Mouse (Mus musculus): Measurements from ENCODE around the gene Sec23a. TPM values are rescaled to one million over a fixed set of nuclear protein-coding genes. Genes with fewer than 3 reads are reported as not detected.
"Not testable (repeated sequence)": the region's sequence is repeated elsewhere in the genome, so short reads cannot be mapped to it uniquely, and the experiment has no call there.

Sec23a gene
- polyA plus RNA-seq (2015; fragmentation: Nextera tagmentation; extraction: Ambion mirVana), result 63.7 and 68.6 TPM in 2 replicates

- H3K36me3 ChIP-seq, result no peaks in the 10 kb centered on the region
- peak; percentile 96 for ATAC-seq (ENCODE audit: insufficient read depth, low FRiP score, low read depth)
- H3K27ac ChIP-seq, result peak within 1 kb of the TSS; percentile 91
- 1% methylated on average over 47 of the region's 48 CpGs for WGBS
- H3K27me3 ChIP-seq (replicated peaks), result no peaks in the 10 kb centered on the region
- peak within 1 kb of the TSS; percentile 85 for H3K4me2 ChIP-seq
- peak within 1 kb of the TSS; percentile 76 for H3K4me3 ChIP-seq (replicated peaks)
- peak within 1 kb of the TSS; percentile 84 for H3K9ac ChIP-seq
- H3K4me1 ChIP-seq, result peaks cover 10% of the 10 kb centered on the region; the same call in 1 of the 2 replicates
- no peaks in the 10 kb centered on the region for H3K9me3 ChIP-seq
Measured at GRCm38 (mm10) chr12:59011844-59012709, at the start of gene Sec23a. Gene Sec23a (minus strand): TSS chr12:59012017.

- peak; percentile 96 for ATAC-seq (ENCODE audit: insufficient read depth, low FRiP score, low read depth)
- H3K9me3 ChIP-seq, result no peaks in the 10 kb centered on the region
- peak within 1 kb of the TSS; percentile 92 for H3K27ac ChIP-seq
- H3K4me2 ChIP-seq, result peak within 1 kb of the TSS; percentile 68
- peak within 1 kb of the TSS; percentile 71 for H3K9ac ChIP-seq
- no peaks in the 10 kb centered on the region for H3K36me3 ChIP-seq
- H3K4me3 ChIP-seq (replicated peaks), result peak within 1 kb of the TSS; percentile 77
- under 1% methylated on average over 49 of the region's 49 CpGs for WGBS
- H3K4me1 ChIP-seq, result peaks cover 10% of the 10 kb centered on the region
- H3K27me3 ChIP-seq (replicated peaks), result no peaks in the 10 kb centered on the region
Measured at GRCm38 (mm10) chr12:59060993-59061595, 49.3 kb upstream of the Sec23a start, which contains the start of gene Trappc6b. Gene Trappc6b (minus strand): TSS chr12:59061472.

- Histone ChIP-seq H3K36me3 (no peaks in the 10 kb centered on the region), H3K4me1 (peaks cover 10% of the 10 kb centered on the region), H3K27ac (peak overlapping the region; percentile 92; the same call in 1 of the 2 replicates), H3K9me3 (no peaks in the 10 kb centered on the region), H3K9ac (peak overlapping the region; percentile 71; the same call in 1 of the 2 replicates), H3K27me3 (replicated peaks) (no peaks in the 10 kb centered on the region), H3K4me3 (replicated peaks) (peak overlapping the region; percentile 77), H3K4me2 (peak overlapping the region; percentile 68)
- no peak for ATAC-seq (ENCODE audit: insufficient read depth, low FRiP score, low read depth)
- WGBS, result 49% methylated on average over 4 of the region's 4 CpGs
Measured at GRCm38 (mm10) chr12:59060322-59060721, 48.5 kb upstream of the Sec23a start.

GRCm38 (mm10) chr12:59058242-59058641, 46.4 kb upstream of the Sec23a start:
- 83% methylated on average over 5 of the region's 5 CpGs for WGBS
- H3K4me3 ChIP-seq (replicated peaks); H3K4me1 ChIP-seq; H3K27me3 ChIP-seq (replicated peaks); H3K4me2 ChIP-seq; H3K9ac ChIP-seq; H3K36me3 ChIP-seq; H3K27ac ChIP-seq; H3K9me3 ChIP-seq; ATAC-seq (ENCODE audit: insufficient read depth, low FRiP score, low read depth): not testable (repeated sequence)

GRCm38 (mm10) chr12:59056222-59056621, 44.4 kb upstream of the Sec23a start:
- Histone ChIP-seq H3K36me3 (no peaks in the 10 kb centered on the region), H3K4me3 (replicated peaks) (no peak overlapping the region), H3K9me3 (no peaks in the 10 kb centered on the region), H3K4me2 (no peak overlapping the region), H3K27ac (no peak overlapping the region), H3K27me3 (replicated peaks) (no peaks in the 10 kb centered on the region), H3K9ac (no peak overlapping the region), H3K4me1 (peaks cover 10% of the 10 kb centered on the region)
- WGBS, result 95% methylated on average over 11 of the region's 11 CpGs
- no peak for ATAC-seq (ENCODE audit: insufficient read depth, low FRiP score, low read depth)

- Histone ChIP-seq H3K36me3 (no peaks in the 10 kb centered on the region), H3K4me1 (peaks cover 9% of the 10 kb centered on the region), H3K4me2 (no peak overlapping the region), H3K27me3 (replicated peaks) (no peaks in the 10 kb centered on the region), H3K4me3 (replicated peaks) (no peak overlapping the region), H3K27ac (no peak overlapping the region), H3K9ac (no peak overlapping the region), H3K9me3 (no peaks in the 10 kb centered on the region)
- ATAC-seq (ENCODE audit: insufficient read depth, low FRiP score, low read depth), result no peak
- WGBS, result 77% methylated on average over 4 of the region's 4 CpGs
Measured at GRCm38 (mm10) chr12:59055196-59055850, 43.5 kb upstream of the Sec23a start.

- Histone ChIP-seq H3K36me3 (0 out of 2 replicates have a peak, but pooled peaks cover 3% of the 10 kb centered on the region), H3K4me1 (no peaks in the 10 kb centered on the region), H3K4me2 (no peak overlapping the region), H3K27ac (no peak overlapping the region), H3K4me3 (replicated peaks) (no peak overlapping the region), H3K9me3 (no peaks in the 10 kb centered on the region), H3K27me3 (replicated peaks) (no peaks in the 10 kb centered on the region), H3K9ac (no peak overlapping the region)
- ATAC-seq (ENCODE audit: insufficient read depth, low FRiP score, low read depth), result no peak
Measured at GRCm38 (mm10) chr12:59053976-59054375, 42.2 kb upstream of the Sec23a start.

- Histone ChIP-seq H3K36me3 (0 out of 2 replicates have a peak, but pooled peaks cover 3% of the 10 kb centered on the region), H3K9ac (no peak overlapping the region), H3K4me1 (no peaks in the 10 kb centered on the region), H3K4me3 (replicated peaks) (no peak overlapping the region), H3K27me3 (replicated peaks) (no peaks in the 10 kb centered on the region), H3K9me3 (no peaks in the 10 kb centered on the region), H3K4me2 (no peak overlapping the region), H3K27ac (no peak overlapping the region)
- 76% methylated on average over 5 of the region's 5 CpGs for WGBS
- no peak for ATAC-seq (ENCODE audit: insufficient read depth, low FRiP score, low read depth)
Measured at GRCm38 (mm10) chr12:59053166-59053565, 41.3 kb upstream of the Sec23a start.

GRCm38 (mm10) chr12:59052470-59052869, 40.7 kb upstream of the Sec23a start:
- H3K36me3 ChIP-seq, result 0 out of 2 replicates have a peak, but pooled peaks cover 3% of the 10 kb centered on the region
- no peaks in the 10 kb centered on the region for H3K4me1 ChIP-seq
- H3K27me3 ChIP-seq (replicated peaks), result no peaks in the 10 kb centered on the region
- no peak overlapping the region for H3K4me2 ChIP-seq
- no peak overlapping the region for H3K27ac ChIP-seq
- no peaks in the 10 kb centered on the region for H3K9me3 ChIP-seq
- ATAC-seq (ENCODE audit: insufficient read depth, low FRiP score, low read depth), result no peak
- no peak overlapping the region for H3K4me3 ChIP-seq (replicated peaks)
- WGBS, result 79% methylated on average over 3 of the region's 3 CpGs
- H3K9ac ChIP-seq, result no peak overlapping the region

GRCm38 (mm10) chr12:59040851-59041250, 29.0 kb upstream of the Sec23a start:
- 30% methylated on average over 7 of the region's 7 CpGs for WGBS
- Histone ChIP-seq H3K4me2 (no peak overlapping the region), H3K9me3 (no peaks in the 10 kb centered on the region), H3K9ac (no peak overlapping the region), H3K4me3 (replicated peaks) (no peak overlapping the region), H3K27me3 (replicated peaks) (no peaks in the 10 kb centered on the region), H3K27ac (peak overlapping the region; percentile 80; the same call in 1 of the 2 replicates), H3K4me1 (no peaks in the 10 kb centered on the region), H3K36me3 (peaks cover 22% of the 10 kb centered on the region)
- ATAC-seq (ENCODE audit: insufficient read depth, low FRiP score, low read depth), result 0 out of 2 replicates have a peak, but pooled peaks have one; percentile 29

- peak; percentile 86 for ATAC-seq (ENCODE audit: insufficient read depth, low FRiP score, low read depth)
- Histone ChIP-seq H3K4me3 (replicated peaks) (no peak overlapping the region), H3K9ac (no peak overlapping the region), H3K27ac (peak overlapping the region; percentile 80), H3K4me1 (no peaks in the 10 kb centered on the region), H3K36me3 (peaks cover 19% of the 10 kb centered on the region), H3K27me3 (replicated peaks) (no peaks in the 10 kb centered on the region), H3K9me3 (no peaks in the 10 kb centered on the region), H3K4me2 (peak overlapping the region; percentile 28)
- 10% methylated on average over 23 of the region's 23 CpGs for WGBS
Measured at GRCm38 (mm10) chr12:59039971-59040844, 28.4 kb upstream of the Sec23a start.
